Mouse (Mus musculus) forebrain, embryonic 11.5 days (tissue): ENCODE data around the gene Arl4a. TPM values are rescaled to one million over a fixed set of nuclear protein-coding genes. Genes with fewer than 3 reads are reported as not detected.
A peak's percentile ranks its signal among the peaks of the same experiment; 100 is the strongest.

Source experiments
- ATAC-seq: fragments of 200-750 bp; cut with Nextera tagmentation; replicated peaks from 2 replicates; pipeline ENCODE4 v1.8.0; 2017; ENCODE audit warnings: moderate TSS enrichment; ENCODE audit not compliant: low FRiP score
- DNase-seq: peaks from one replicate; pipeline ENCODE4 v3.0.0-alpha.2; 2017; ENCODE audit warnings: low spot score
- H3K27ac ChIP-seq: fragments of 300-500 bp; sonication (generic); 2 replicates; pipeline ENCODE4 v1.5.1; 2014; ENCODE audit warnings: low read depth, low read length
- H3K27me3 ChIP-seq: fragments of 300-500 bp; sonication (generic); 2 replicates; pipeline ENCODE4 v1.6.1; 2014; ENCODE audit warnings: mild to moderate bottlenecking, low read length, mixed read lengths; ENCODE audit not compliant: control insufficient read depth, insufficient read depth
- H3K36me3 ChIP-seq: fragments of 300-500 bp; sonication (generic); 2 replicates; pipeline ENCODE4 v1.6.1; 2014; ENCODE audit warnings: mild to moderate bottlenecking, low read length, moderate library complexity, mixed read lengths; ENCODE audit not compliant: control insufficient read depth, insufficient read depth
- H3K4me1 ChIP-seq: fragments of 300-500 bp; sonication (generic); replicated peaks from 2 replicates; pipeline ENCODE4 v1.6.1; 2014; ENCODE audit warnings: low read length, mixed read lengths; ENCODE audit not compliant: control insufficient read depth, insufficient read depth
- H3K4me2 ChIP-seq: fragments of 300-500 bp; sonication (generic); 2 replicates; pipeline ENCODE4 v1.6.1; 2014; ENCODE audit warnings: low read depth, mild to moderate bottlenecking, low read length, moderate library complexity, mixed read lengths; ENCODE audit not compliant: severe bottlenecking
- H3K4me3 ChIP-seq: fragments of 300-500 bp; sonication (generic); 2 replicates; pipeline ENCODE4 v1.5.1; 2014; ENCODE audit warnings: low read depth, low read length
- H3K9ac ChIP-seq: fragments of 300-500 bp; sonication (generic); 2 replicates; pipeline ENCODE4 v1.6.1; 2014; ENCODE audit warnings: low read length
- H3K9me3 ChIP-seq: fragments of 300-500 bp; sonication (generic); 2 replicates; pipeline ENCODE4 v1.6.1; 2016; ENCODE audit warnings: low read length, mixed read lengths; ENCODE audit not compliant: control insufficient read depth
- WGBS: fragments of 180-500 bp; shearing (Covaris S2); extraction: QIAGEN DNeasy Blood & Tissue Kit; methylation state at CpG from one replicate; pipeline ENCODE4 v1.1.7; 2014; 5-methylcytosine and 5-hydroxymethylcytosine counted together
- polyA plus RNA-seq: library from polyadenylated mRNA; unstranded; fragments of >200 nt; fragmentation: Nextera tagmentation; extraction: Ambion mirVana; gene quantifications from 2 replicates; pipeline ENCODE4 v1.2.1, GENCODE M21; 2014

Arl4a gene
- polyA plus RNA-seq, 1 experiment from 2014 or later, result 63.8 TPM

GRCm38 (mm10) chr12:39968109-39968508 lies 69.7 kb downstream of the Arl4a start:
- no peak overlapping the region for H3K27ac ChIP-seq
- H3K27me3 ChIP-seq, result no peaks in the 10 kb centered on the region
- WGBS, result 90% methylated on average over 3 of the region's 3 CpGs
- H3K36me3 ChIP-seq, result no peaks in the 10 kb centered on the region
- H3K4me1 ChIP-seq, result no peaks in the 10 kb centered on the region
- ATAC-seq (no peak), DNase-seq (no peak)
- no peak overlapping the region for H3K4me2 ChIP-seq
- no peaks in the 10 kb centered on the region for H3K9me3 ChIP-seq
- H3K9ac ChIP-seq, result no peak overlapping the region
- no peak overlapping the region for H3K4me3 ChIP-seq

- H3K4me1 ChIP-seq, result peaks cover 2% of the 10 kb centered on the region; the same call in 1 of the 2 replicates
- H3K9me3 ChIP-seq, result no peaks in the 10 kb centered on the region
- H3K27ac ChIP-seq, result no peak overlapping the region
- 86% methylated on average over 8 of the region's 8 CpGs for WGBS
- DNase-seq (no peak), ATAC-seq (no peak)
- H3K9ac ChIP-seq, result no peak overlapping the region
- H3K27me3 ChIP-seq, result no peaks in the 10 kb centered on the region
- H3K4me3 ChIP-seq, result no peak overlapping the region
- H3K36me3 ChIP-seq, result no peaks in the 10 kb centered on the region
- no peak overlapping the region for H3K4me2 ChIP-seq
Observed at GRCm38 (mm10) chr12:39959166-39959565, 78.7 kb downstream of the Arl4a start.

GRCm38 (mm10) chr12:39957931-39958671 lies 79.7 kb downstream of the Arl4a start:
- H3K4me3 ChIP-seq, result no peak overlapping the region
- H3K9ac ChIP-seq, result no peak overlapping the region
- no peak overlapping the region for H3K27ac ChIP-seq
- ATAC-seq (no peak), DNase-seq (no peak)
- H3K9me3 ChIP-seq, result no peaks in the 10 kb centered on the region
- no peaks in the 10 kb centered on the region for H3K36me3 ChIP-seq
- 71% methylated on average over 8 of the region's 8 CpGs for WGBS
- no peak overlapping the region for H3K4me2 ChIP-seq
- peaks cover 2% of the 10 kb centered on the region; the same call in 1 of the 2 replicates for H3K4me1 ChIP-seq
- no peaks in the 10 kb centered on the region for H3K27me3 ChIP-seq

GRCm38 (mm10) chr12:39956396-39956795 lies 81.4 kb downstream of the Arl4a start:
- Histone ChIP-seq H3K9ac (no peak overlapping the region), H3K9me3 (no peaks in the 10 kb centered on the region), H3K27me3 (no peaks in the 10 kb centered on the region), H3K4me3 (no peak overlapping the region), H3K4me2 (peak overlapping the region; percentile 29; the same call in 1 of the 2 replicates), H3K36me3 (no peaks in the 10 kb centered on the region), H3K27ac (peak overlapping the region; percentile 55; the same call in 1 of the 2 replicates), H3K4me1 (peaks cover 2% of the 10 kb centered on the region; the same call in 1 of the 2 replicates)
- WGBS, result 24% methylated on average over 15 of the region's 15 CpGs
- peak; percentile 98 for ATAC-seq
- peak; percentile 86 for DNase-seq

Other genes with a start within 250 kb of the Arl4a start
- 0.13 TPM in 1 of 2 replicates, not detected in the other for gene Scin, start 96.2 kb upstream of the Arl4a start, polyA plus RNA-seq
- not detected in 2 replicates for gene Lsmem1, start 161.5 kb upstream of the Arl4a start, polyA plus RNA-seq
- 200 and 201 TPM in 2 replicates for gene Ifrd1, start 210.5 kb upstream of the Arl4a start, polyA plus RNA-seq